Mouse (Mus musculus) cortical plate, adult 2 months (tissue): Measurements from ENCODE around the gene Opa3. TPM values are rescaled to one million over a fixed set of nuclear protein-coding genes. Genes with fewer than 3 reads are reported as not detected.

Source experiments
- H3K27ac ChIP-seq: fragments of 200-500 bp; 2 replicates; pipeline ENCODE4 v1.5.1; 2012; ENCODE audit warnings: low read length, control low read depth, inconsistent platforms; ENCODE audit not compliant: insufficient read depth
- H3K4me1 ChIP-seq: fragments of 200-500 bp; 2 replicates; pipeline ENCODE4 v1.6.1; 2011; ENCODE audit warnings: low read length; ENCODE audit not compliant: control insufficient read depth, insufficient read depth
- H3K4me3 ChIP-seq: fragments of 200-500 bp; 2 replicates; pipeline ENCODE4 v1.5.1; 2011; ENCODE audit warnings: mild to moderate bottlenecking, low read length, control low read depth; ENCODE audit not compliant: insufficient read depth
- CTCF ChIP-seq: fragments of 200-500 bp; IDR thresholded peaks from 2 replicates; pipeline ENCODE4 v1.5.1; 2011; ENCODE audit warnings: mild to moderate bottlenecking, control low read depth, low read length; ENCODE audit not compliant: insufficient read depth; ENCODE audit errors: extremely low read depth
- POLR2A ChIP-seq: fragments of 200-500 bp; IDR thresholded peaks from 2 replicates; pipeline ENCODE4 v1.6.1; 2011; ENCODE audit warnings: mild to moderate bottlenecking, low read length, control low read depth; ENCODE audit not compliant: insufficient read depth; ENCODE audit errors: extremely low read depth
- polyA plus RNA-seq: library from polyadenylated mRNA; depleted of rRNA; stranded (reverse); fragments of >200 nt; gene quantifications from 2 replicates; pipeline ENCODE4 v1.2.3, GENCODE M21; 2012; rRNA removed

Opa3 gene
- polyA plus RNA-seq: 41.0 and 41.5 TPM in 2 replicates

GRCm38 (mm10) chr7:19227883-19228792 lies at the start of gene Opa3:
Gene Opa3 (plus strand): TSS chr7:19228334.
- Histone ChIP-seq H3K4me1 (no peaks in the 10 kb centered on the region), H3K4me3 (peak within 1 kb of the TSS; percentile 90), H3K27ac (peak within 1 kb of the TSS; percentile 97)
- peak; percentile 93 for TF ChIP-seq POLR2A
- TF ChIP-seq CTCF: peak; percentile 37

GRCm38 (mm10) chr7:19178443-19179092 lies 49.6 kb upstream of the Opa3 start:
- Histone ChIP-seq H3K4me3 (peak overlapping the region; percentile 88), H3K27ac (no peak overlapping the region), H3K4me1 (no peaks in the 10 kb centered on the region)
- TF ChIP-seq CTCF (peak; percentile 67), POLR2A (no peak)

- H3K27ac ChIP-seq: no peak overlapping the region
- TF ChIP-seq POLR2A (no peak), CTCF (peak; percentile 53)
- H3K4me3 ChIP-seq: peak overlapping the region; percentile 88; the same call in 1 of the 2 replicates
- no peaks in the 10 kb centered on the region for H3K4me1 ChIP-seq
These were observed 49.0 kb upstream of the Opa3 start for GRCm38 (mm10) chr7:19179173-19179572.

GRCm38 (mm10) chr7:19179936-19180335 lies 48.2 kb upstream of the Opa3 start:
- peaks cover 3% of the 10 kb centered on the region; the same call in 1 of the 2 replicates for H3K4me1 ChIP-seq
- no peak overlapping the region for H3K27ac ChIP-seq
- H3K4me3 ChIP-seq: no peak overlapping the region
- no peak for TF ChIP-seq CTCF
- TF ChIP-seq POLR2A: no peak

GRCm38 (mm10) chr7:19180862-19181429 lies 47.2 kb upstream of the Opa3 start:
- 0 out of 2 replicates have a peak overlapping the region, but pooled peaks have one; percentile 32 for H3K27ac ChIP-seq
- peak overlapping the region; percentile 26 for H3K4me3 ChIP-seq
- peaks cover 3% of the 10 kb centered on the region; the same call in 1 of the 2 replicates for H3K4me1 ChIP-seq
- no peak for TF ChIP-seq CTCF
- TF ChIP-seq POLR2A: no peak

GRCm38 (mm10) chr7:19184250-19184649 lies 43.9 kb upstream of the Opa3 start:
- Histone ChIP-seq H3K4me1 (peaks cover 3% of the 10 kb centered on the region; the same call in 1 of the 2 replicates), H3K27ac (peak overlapping the region; percentile 76), H3K4me3 (no peak overlapping the region)
- TF ChIP-seq CTCF (no peak), POLR2A (no peak)

GRCm38 (mm10) chr7:19184758-19185157 lies 43.4 kb upstream of the Opa3 start:
- peak overlapping the region; percentile 76 for H3K27ac ChIP-seq
- no peak overlapping the region for H3K4me3 ChIP-seq
- TF ChIP-seq CTCF (no peak), POLR2A (0 out of 2 replicates have a peak, but pooled peaks have one; percentile 30)
- H3K4me1 ChIP-seq: peaks cover 3% of the 10 kb centered on the region; the same call in 1 of the 2 replicates

- no peaks in the 10 kb centered on the region for H3K4me1 ChIP-seq
- TF ChIP-seq CTCF (peak; percentile 34; the same call in 1 of the 2 replicates), POLR2A (no peak)
- H3K27ac ChIP-seq: no peak overlapping the region
- H3K4me3 ChIP-seq: no peak overlapping the region
These were observed 33.5 kb upstream of the Opa3 start for GRCm38 (mm10) chr7:19194676-19195075.

- H3K27ac ChIP-seq: no peak overlapping the region
- H3K4me1 ChIP-seq: no peaks in the 10 kb centered on the region
- TF ChIP-seq CTCF (peak; percentile 62), POLR2A (no peak)
- no peak overlapping the region for H3K4me3 ChIP-seq
These were observed 31.5 kb upstream of the Opa3 start for GRCm38 (mm10) chr7:19196676-19197075.

GRCm38 (mm10) chr7:19197985-19198384 lies 30.1 kb upstream of the Opa3 start:
- H3K27ac ChIP-seq: no peak overlapping the region
- H3K4me1 ChIP-seq: no peaks in the 10 kb centered on the region
- no peak overlapping the region for H3K4me3 ChIP-seq
- no peak for TF ChIP-seq POLR2A
- TF ChIP-seq CTCF: peak; percentile 50
